Mouse (Mus musculus) kidney, embryonic 16.5 days (tissue): Measurements from ENCODE around the gene Hsd17b6. TPM values are rescaled to one million over a fixed set of nuclear protein-coding genes. Genes with fewer than 3 reads are reported as not detected.

Experiments used
- ATAC-seq: fragments of 200-750 bp; cut with Nextera tagmentation; 2 replicates; pipeline ENCODE4 v1.8.0; 2017; ENCODE audit warnings: moderate TSS enrichment; ENCODE audit not compliant: low FRiP score, low TSS enrichment
- H3K27ac ChIP-seq: fragments of 300-500 bp; sonication (generic); 2 replicates; pipeline ENCODE4 v1.5.1; 2014; ENCODE audit warnings: low read length
- H3K27me3 ChIP-seq: fragments of 300-500 bp; sonication (generic); 2 replicates; pipeline ENCODE4 v1.6.1; 2014; ENCODE audit warnings: low read length, control low read depth, mixed read lengths; ENCODE audit not compliant: insufficient read depth
- H3K36me3 ChIP-seq: fragments of 300-500 bp; sonication (generic); 2 replicates; pipeline ENCODE4 v1.6.1; 2014; ENCODE audit warnings: low read length, control low read depth, mixed read lengths; ENCODE audit not compliant: insufficient read depth
- H3K4me1 ChIP-seq: fragments of 300-500 bp; sonication (generic); 2 replicates; pipeline ENCODE4 v1.6.1; 2014; ENCODE audit warnings: low read length, control low read depth, mixed read lengths; ENCODE audit not compliant: insufficient read depth
- H3K4me2 ChIP-seq: fragments of 300-500 bp; sonication (generic); replicated peaks from 2 replicates; pipeline ENCODE4 v1.6.1; 2014; ENCODE audit warnings: low read depth, low read length
- H3K4me3 ChIP-seq: fragments of 300-500 bp; sonication (generic); 2 replicates; pipeline ENCODE4 v1.5.1; 2014; ENCODE audit warnings: mild to moderate bottlenecking, low read length
- H3K9ac ChIP-seq: fragments of 300-500 bp; sonication (generic); replicated peaks from 2 replicates; pipeline ENCODE4 v1.6.1; 2014; ENCODE audit warnings: low read length
- H3K9me3 ChIP-seq: fragments of 300-500 bp; sonication (generic); 2 replicates; pipeline ENCODE4 v1.6.1; 2016; ENCODE audit warnings: low read length, control low read depth
- WGBS: fragments of 180-500 bp; shearing (Covaris S2); extraction: QIAGEN DNeasy Blood & Tissue Kit; methylation state at CpG from one replicate; pipeline ENCODE4 v1.1.7; 2014; 5-methylcytosine and 5-hydroxymethylcytosine counted together
- polyA plus RNA-seq: library from polyadenylated mRNA; unstranded; fragments of >200 nt; fragmentation: Nextera tagmentation; extraction: Ambion mirVana; gene quantifications from 2 replicates; pipeline ENCODE4 v1.2.1, GENCODE M21; 2015

The Hsd17b6 gene
- polyA plus RNA-seq, 1 experiment from 2014 or later = not detected

GRCm38 (mm10) chr10:128040293-128040692, 32.9 kb upstream of the Hsd17b6 start:
- Histone ChIP-seq H3K36me3 (peaks cover 61% of the 10 kb centered on the region), H3K9me3 (no peaks in the 10 kb centered on the region), H3K9ac (no peak overlapping the region), H3K4me1 (peaks cover 43% of the 10 kb centered on the region), H3K27ac (no peak overlapping the region), H3K4me2 (no peak overlapping the region), H3K4me3 (no peak overlapping the region), H3K27me3 (no peaks in the 10 kb centered on the region)
- no peak for ATAC-seq
- WGBS = 81% methylated on average over 5 of the region's 5 CpGs

GRCm38 (mm10) chr10:128039858-128040257, 32.4 kb upstream of the Hsd17b6 start:
- Histone ChIP-seq H3K36me3 (peaks cover 58% of the 10 kb centered on the region), H3K4me1 (peaks cover 45% of the 10 kb centered on the region), H3K27me3 (no peaks in the 10 kb centered on the region), H3K9me3 (no peaks in the 10 kb centered on the region), H3K9ac (0 out of 2 replicates have a peak overlapping the region, but pooled peaks have one; percentile 18), H3K4me3 (no peak overlapping the region), H3K27ac (no peak overlapping the region), H3K4me2 (no peak overlapping the region)
- no peak for ATAC-seq
- 58% methylated on average over 3 of the region's 3 CpGs for WGBS

GRCm38 (mm10) chr10:128039167-128039566, 31.8 kb upstream of the Hsd17b6 start:
- 17% methylated on average over 5 of the region's 5 CpGs for WGBS
- no peaks in the 10 kb centered on the region for H3K27me3 ChIP-seq
- H3K4me3 ChIP-seq = no peak overlapping the region
- peaks cover 52% of the 10 kb centered on the region for H3K36me3 ChIP-seq
- no peak for ATAC-seq
- peak overlapping the region; percentile 24; the same call in 1 of the 2 replicates for H3K9ac ChIP-seq
- H3K4me1 ChIP-seq = peaks cover 45% of the 10 kb centered on the region
- H3K27ac ChIP-seq = no peak overlapping the region
- H3K4me2 ChIP-seq = 0 out of 2 replicates have a peak overlapping the region, but pooled peaks have one; percentile 44
- no peaks in the 10 kb centered on the region for H3K9me3 ChIP-seq

- ATAC-seq = no peak
- no peak overlapping the region for H3K27ac ChIP-seq
- H3K27me3 ChIP-seq = no peaks in the 10 kb centered on the region
- peak overlapping the region; percentile 31; the same call in 1 of the 2 replicates for H3K9ac ChIP-seq
- no peaks in the 10 kb centered on the region for H3K9me3 ChIP-seq
- peak overlapping the region; percentile 44 for H3K4me2 ChIP-seq
- H3K36me3 ChIP-seq = peaks cover 43% of the 10 kb centered on the region
- WGBS = 67% methylated on average over 3 of the region's 3 CpGs
- H3K4me3 ChIP-seq = peak overlapping the region; percentile 24
- peaks cover 39% of the 10 kb centered on the region for H3K4me1 ChIP-seq
Measured at GRCm38 (mm10) chr10:128037921-128038320, 30.5 kb upstream of the Hsd17b6 start.

GRCm38 (mm10) chr10:128036746-128037425, 29.5 kb upstream of the Hsd17b6 start:
- Histone ChIP-seq H3K4me1 (peaks cover 36% of the 10 kb centered on the region), H3K4me2 (peak overlapping the region; percentile 88), H3K9ac (peak overlapping the region; percentile 100), H3K27me3 (no peaks in the 10 kb centered on the region), H3K36me3 (peaks cover 38% of the 10 kb centered on the region), H3K4me3 (peak overlapping the region; percentile 100), H3K9me3 (no peaks in the 10 kb centered on the region), H3K27ac (peak overlapping the region; percentile 95)
- no peak for ATAC-seq
- under 1% methylated on average over 10 of the region's 10 CpGs for WGBS

- 59% methylated on average over 2 of the region's 2 CpGs for WGBS
- no peaks in the 10 kb centered on the region for H3K9me3 ChIP-seq
- no peak overlapping the region for H3K9ac ChIP-seq
- H3K4me2 ChIP-seq = no peak overlapping the region
- no peak overlapping the region for H3K4me3 ChIP-seq
- H3K4me1 ChIP-seq = peaks cover 6% of the 10 kb centered on the region
- no peaks in the 10 kb centered on the region for H3K27me3 ChIP-seq
- H3K36me3 ChIP-seq = peaks cover 37% of the 10 kb centered on the region
- H3K27ac ChIP-seq = no peak overlapping the region
- ATAC-seq = no peak
Measured at GRCm38 (mm10) chr10:128030860-128031259, 23.4 kb upstream of the Hsd17b6 start.

GRCm38 (mm10) chr10:128029931-128030330, 22.5 kb upstream of the Hsd17b6 start:
- Histone ChIP-seq H3K4me3 (no peak overlapping the region), H3K4me1 (peaks cover 5% of the 10 kb centered on the region), H3K9me3 (no peaks in the 10 kb centered on the region), H3K27me3 (no peaks in the 10 kb centered on the region), H3K36me3 (peaks cover 45% of the 10 kb centered on the region), H3K9ac (no peak overlapping the region), H3K4me2 (no peak overlapping the region), H3K27ac (no peak overlapping the region)
- no peak for ATAC-seq
- WGBS = 92% methylated on average over 7 of the region's 7 CpGs

- H3K4me3 ChIP-seq = no peak overlapping the region
- H3K4me1 ChIP-seq = no peaks in the 10 kb centered on the region
- ATAC-seq = no peak
- H3K4me2 ChIP-seq = no peak overlapping the region
- peaks cover 71% of the 10 kb centered on the region for H3K36me3 ChIP-seq
- H3K9me3 ChIP-seq = no peaks in the 10 kb centered on the region
- no peaks in the 10 kb centered on the region for H3K27me3 ChIP-seq
- H3K27ac ChIP-seq = no peak overlapping the region
- H3K9ac ChIP-seq = no peak overlapping the region
- 93% methylated on average over 10 of the region's 10 CpGs for WGBS
Measured at GRCm38 (mm10) chr10:128023496-128023895, 16.1 kb upstream of the Hsd17b6 start.

- no peaks in the 10 kb centered on the region for H3K4me1 ChIP-seq
- H3K27ac ChIP-seq = no peak overlapping the region
- no peak overlapping the region for H3K4me2 ChIP-seq
- H3K36me3 ChIP-seq = peaks cover 72% of the 10 kb centered on the region
- H3K9me3 ChIP-seq = no peaks in the 10 kb centered on the region
- no peak overlapping the region for H3K4me3 ChIP-seq
- no peak for ATAC-seq
- WGBS = over 99% methylated on average over 5 of the region's 5 CpGs
- no peak overlapping the region for H3K9ac ChIP-seq
- no peaks in the 10 kb centered on the region for H3K27me3 ChIP-seq
Measured at GRCm38 (mm10) chr10:128022196-128022595, 14.8 kb upstream of the Hsd17b6 start.
